Mouse (Mus musculus) stomach, postnatal 0 days (tissue): ENCODE measurements around the gene Tnfrsf17. TPM values are rescaled to one million over a fixed set of nuclear protein-coding genes. Genes with fewer than 3 reads are reported as not detected.

Experiments
- ATAC-seq: fragments of 200-750 bp; cut with Nextera tagmentation; 2 replicates; pipeline ENCODE4 v1.8.0; 2017; ENCODE audit not compliant: low FRiP score, low TSS enrichment
- DNase-seq: peaks from one replicate; pipeline ENCODE4 v3.0.0-alpha.2; 2016; ENCODE audit warnings: low spot score
- H3K27ac ChIP-seq: fragments of 300-500 bp; sonication (generic); replicated peaks from 2 replicates; pipeline ENCODE4 v1.5.1; 2014; ENCODE audit warnings: mild to moderate bottlenecking, control low read depth
- H3K27me3 ChIP-seq: fragments of 300-500 bp; sonication (generic); 2 replicates; pipeline ENCODE4 v1.6.1; 2014; ENCODE audit warnings: low read length; ENCODE audit not compliant: control insufficient read depth, insufficient read depth
- H3K36me3 ChIP-seq: fragments of 300-500 bp; sonication (generic); 2 replicates; pipeline ENCODE4 v1.6.1; 2014; ENCODE audit warnings: low read length, mixed read lengths; ENCODE audit not compliant: control insufficient read depth, insufficient read depth
- H3K4me1 ChIP-seq: fragments of 300-500 bp; sonication (generic); replicated peaks from 2 replicates; pipeline ENCODE4 v1.6.1; 2014; ENCODE audit warnings: antibody characterized with exemption; ENCODE audit not compliant: control insufficient read depth, insufficient read depth
- H3K4me2 ChIP-seq: fragments of 300-500 bp; sonication (generic); replicated peaks from 2 replicates; pipeline ENCODE4 v1.6.1; 2014; ENCODE audit warnings: low read depth, mild to moderate bottlenecking, control low read depth, moderate library complexity
- H3K4me3 ChIP-seq: fragments of 300-500 bp; sonication (generic); 2 replicates; pipeline ENCODE4 v1.5.1; 2014; ENCODE audit warnings: low read depth, low read length, control low read depth
- H3K9ac ChIP-seq: fragments of 300-500 bp; sonication (generic); 2 replicates; pipeline ENCODE4 v1.6.1; 2014; ENCODE audit warnings: mild to moderate bottlenecking, low read length, control low read depth, mixed read lengths
- H3K9me3 ChIP-seq: fragments of 300-500 bp; sonication (generic); 2 replicates; pipeline ENCODE4 v1.6.1; 2016; ENCODE audit warnings: low read length; ENCODE audit not compliant: control insufficient read depth
- CTCF ChIP-seq: IDR thresholded peaks from 2 replicates; pipeline ENCODE4 v1.5.1; 2016; ENCODE audit warnings: antibody characterized with exemption, low read depth, mild to moderate bottlenecking, moderate library complexity
- EP300 ChIP-seq: optimal IDR thresholded peaks from 2 replicates; pipeline ENCODE3; 2016; ENCODE audit warnings: antibody characterized with exemption
- WGBS: fragments of 180-500 bp; shearing (Covaris S2); extraction: QIAGEN DNeasy Blood & Tissue Kit; methylation state at CpG from one replicate; pipeline ENCODE4 v1.1.7; 2014; 5-methylcytosine and 5-hydroxymethylcytosine counted together
- polyA plus RNA-seq: library from polyadenylated mRNA; unstranded; fragments of >200 nt; fragmentation: Nextera tagmentation; extraction: Ambion mirVana; gene quantifications from 2 replicates; pipeline ENCODE4 v1.2.1, GENCODE M21; 2015

Tnfrsf17 gene
- polyA plus RNA-seq, 1 experiment from 2014 or later: 0.12 TPM

DNA sequence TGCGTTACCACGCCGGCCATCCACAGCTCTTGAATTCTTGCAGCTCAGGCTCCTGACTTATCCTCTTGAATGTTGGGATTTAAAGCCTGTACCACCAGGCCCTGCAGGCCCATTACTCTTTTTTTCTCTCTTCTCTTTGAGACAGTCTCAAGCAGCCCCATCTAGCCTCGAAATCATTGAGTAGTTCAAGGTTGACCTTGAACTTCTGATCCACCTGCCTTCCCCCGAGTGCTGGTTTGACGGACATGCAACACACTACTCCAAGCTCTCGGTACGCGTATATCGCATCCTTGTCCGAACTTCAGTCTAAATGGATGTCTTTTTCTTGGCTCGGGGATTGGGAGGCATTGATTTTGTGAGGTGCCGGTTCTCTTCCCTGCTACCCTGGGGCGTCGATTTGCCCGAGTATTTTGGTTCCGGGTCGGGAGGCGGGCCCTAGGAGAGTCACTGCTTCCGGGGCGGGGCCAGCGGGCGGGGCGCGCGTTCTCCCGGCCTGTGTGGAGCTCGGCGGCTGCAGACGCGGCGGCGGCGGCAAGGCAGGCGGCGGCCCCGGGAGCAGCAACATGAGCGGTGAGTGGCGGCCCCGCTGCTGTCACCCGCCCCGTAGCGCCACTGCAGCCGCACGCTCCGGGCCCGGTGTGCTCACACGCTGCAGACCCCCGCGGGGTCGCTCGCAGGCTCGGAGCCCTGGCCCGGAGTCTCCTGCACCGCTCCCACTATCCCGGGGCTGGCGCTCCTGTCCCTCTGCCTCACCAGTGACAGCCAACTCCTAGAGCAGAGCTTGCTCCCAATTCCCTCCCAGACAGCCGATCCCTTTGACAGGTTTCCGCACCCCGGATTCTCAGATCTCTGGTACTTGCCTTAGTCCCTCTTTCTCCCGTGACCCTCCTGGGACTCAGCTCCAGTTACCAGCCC lies 9.1 kb downstream of the Tnfrsf17 start, which contains the start of gene Snx29:
Gene Snx29, plus strand, starts transcription at position 500 of the 915 bp plus-strand sequence.
- peak within 1 kb of the TSS; percentile 82 for H3K9ac ChIP-seq
- H3K27ac ChIP-seq: peak within 1 kb of the TSS; percentile 91
- 4% methylated on average over 59 of the region's 61 CpGs for WGBS
- H3K4me1 ChIP-seq: 0 out of 2 replicates have a peak, but pooled peaks cover 2% of the 10 kb centered on the region
- DNase-seq: peak; percentile 98
- H3K4me3 ChIP-seq: peak within 1 kb of the TSS; percentile 82
- peak within 1 kb of the TSS; percentile 97 for H3K4me2 ChIP-seq
- TF ChIP-seq EP300 (no peak), CTCF (0 out of 2 replicates have a peak, but pooled peaks have one; percentile 13)
- H3K9me3 ChIP-seq: no peaks in the 10 kb centered on the region
- no peaks in the 10 kb centered on the region for H3K27me3 ChIP-seq
- H3K36me3 ChIP-seq: no peaks in the 10 kb centered on the region
- peak; percentile 98 for ATAC-seq

DNA sequence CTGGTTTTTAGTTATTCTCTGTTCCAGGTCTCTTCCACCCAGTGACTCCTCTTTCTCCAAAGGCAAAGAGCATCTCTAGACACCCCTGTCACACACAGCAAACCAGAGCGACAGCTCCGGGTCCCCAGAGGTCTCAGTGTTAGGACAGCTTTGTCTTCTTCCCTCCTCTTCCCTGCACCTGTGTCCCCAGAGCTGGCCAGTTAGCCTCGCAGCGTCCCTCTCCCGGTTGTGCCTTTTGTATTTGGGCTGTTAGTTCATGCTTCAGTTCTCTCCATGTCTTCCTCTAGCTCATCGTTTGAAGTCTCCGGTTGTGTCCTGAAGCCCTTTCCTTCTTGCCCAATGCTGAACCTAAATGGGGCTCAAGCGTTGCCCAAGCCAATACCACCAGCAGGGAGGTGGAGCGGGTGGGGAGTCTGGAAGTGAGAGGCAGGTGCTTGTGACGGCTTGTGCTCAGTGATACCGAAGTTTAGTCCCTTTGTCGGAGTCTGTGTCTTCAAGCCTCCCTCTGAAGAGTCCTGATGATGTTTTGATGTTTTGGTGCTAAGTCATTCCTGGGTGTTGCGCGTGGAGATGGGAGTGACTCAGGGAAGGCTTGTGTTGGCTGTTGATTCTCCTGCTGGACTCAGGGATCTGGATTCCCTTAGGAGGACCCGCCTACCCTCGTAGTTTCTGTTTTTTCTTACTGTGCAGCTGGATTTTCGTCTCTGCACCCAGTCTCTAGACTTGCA lies 9.9 kb downstream of the Tnfrsf17 start:
- H3K36me3 ChIP-seq: no peaks in the 10 kb centered on the region
- DNase-seq (peak; percentile 42), ATAC-seq (peak; percentile 30)
- TF ChIP-seq CTCF: no peak
- no peak for TF ChIP-seq EP300
- 2% methylated on average over 17 of the region's 17 CpGs for WGBS
- H3K9ac ChIP-seq: peak overlapping the region; percentile 82
- peak overlapping the region; percentile 82 for H3K4me3 ChIP-seq
- no peaks in the 10 kb centered on the region for H3K27me3 ChIP-seq
- peak overlapping the region; percentile 91 for H3K27ac ChIP-seq
- peak overlapping the region; percentile 97 for H3K4me2 ChIP-seq
- H3K9me3 ChIP-seq: no peaks in the 10 kb centered on the region
- H3K4me1 ChIP-seq: 0 out of 2 replicates have a peak, but pooled peaks cover 2% of the 10 kb centered on the region

DNA sequence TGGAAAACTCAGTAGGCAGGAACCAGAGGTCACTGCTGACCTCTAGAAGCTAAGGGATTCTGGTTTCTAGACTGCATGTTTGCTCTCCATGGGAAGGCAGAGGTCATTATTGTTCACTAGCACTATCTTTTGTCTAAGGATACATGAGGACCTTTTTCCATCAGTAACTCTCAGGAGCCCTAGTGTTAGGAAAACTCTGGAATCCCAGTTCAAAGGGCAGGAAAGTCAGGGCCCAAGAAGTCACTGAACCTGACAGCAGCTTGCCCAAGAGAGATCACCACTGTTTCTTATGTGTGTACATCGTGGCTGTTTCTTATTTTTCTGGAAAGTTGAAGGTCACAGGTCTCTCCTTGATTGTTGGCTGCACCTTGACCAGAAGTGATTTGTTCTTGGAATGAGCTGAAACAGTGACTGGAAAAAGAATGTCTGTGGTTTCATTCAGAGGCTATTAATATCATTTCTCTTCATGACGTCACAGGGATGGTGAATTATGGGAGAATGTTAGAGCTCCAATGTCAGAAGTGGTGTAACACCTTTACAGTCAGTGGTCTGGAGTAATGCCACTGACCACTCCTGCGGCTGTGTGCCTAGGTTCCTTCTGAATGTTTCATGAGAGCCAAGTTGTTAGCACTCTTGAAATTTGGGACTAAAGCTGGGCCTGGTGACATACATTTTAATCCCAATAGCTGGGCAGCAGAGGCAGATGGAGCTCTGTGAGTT lies 16.6 kb downstream of the Tnfrsf17 start:
- ATAC-seq (no peak), DNase-seq (no peak)
- Histone ChIP-seq H3K4me1 (no peaks in the 10 kb centered on the region), H3K27ac (no peak overlapping the region), H3K4me3 (no peak overlapping the region), H3K27me3 (no peaks in the 10 kb centered on the region), H3K36me3 (no peaks in the 10 kb centered on the region), H3K9me3 (no peaks in the 10 kb centered on the region), H3K4me2 (no peak overlapping the region), H3K9ac (no peak overlapping the region)
- TF ChIP-seq EP300 (no peak), CTCF (no peak)
- 84% methylated on average over 3 of the region's 3 CpGs for WGBS

DNA sequence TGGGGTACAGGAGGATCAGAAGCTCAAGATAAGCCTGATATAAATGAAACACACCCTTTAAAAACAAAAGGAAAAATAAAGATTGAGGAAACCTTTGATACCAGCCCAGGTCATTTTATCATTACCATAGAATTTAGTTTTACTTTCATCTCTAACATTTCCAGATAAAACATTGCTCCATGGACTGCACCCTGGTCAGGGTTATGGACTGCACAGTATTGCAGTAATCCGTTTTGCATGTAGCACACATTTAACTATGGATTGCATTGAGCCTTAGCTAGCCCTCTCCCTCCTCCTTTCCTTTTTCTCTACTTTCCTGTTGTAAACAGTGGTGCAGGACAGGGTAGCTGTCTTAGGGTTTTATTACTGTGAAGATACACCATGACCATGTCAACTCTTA lies 17.4 kb downstream of the Tnfrsf17 start:
- Histone ChIP-seq H3K27ac (no peak overlapping the region), H3K4me3 (no peak overlapping the region), H3K4me2 (no peak overlapping the region), H3K9ac (no peak overlapping the region), H3K4me1 (no peaks in the 10 kb centered on the region), H3K27me3 (no peaks in the 10 kb centered on the region), H3K36me3 (no peaks in the 10 kb centered on the region), H3K9me3 (no peaks in the 10 kb centered on the region)
- TF ChIP-seq CTCF (no peak), EP300 (no peak)
- ATAC-seq: no peak
- DNase-seq: no peak
- 59% methylated on average over 1 of the region's 1 CpGs for WGBS

DNA sequence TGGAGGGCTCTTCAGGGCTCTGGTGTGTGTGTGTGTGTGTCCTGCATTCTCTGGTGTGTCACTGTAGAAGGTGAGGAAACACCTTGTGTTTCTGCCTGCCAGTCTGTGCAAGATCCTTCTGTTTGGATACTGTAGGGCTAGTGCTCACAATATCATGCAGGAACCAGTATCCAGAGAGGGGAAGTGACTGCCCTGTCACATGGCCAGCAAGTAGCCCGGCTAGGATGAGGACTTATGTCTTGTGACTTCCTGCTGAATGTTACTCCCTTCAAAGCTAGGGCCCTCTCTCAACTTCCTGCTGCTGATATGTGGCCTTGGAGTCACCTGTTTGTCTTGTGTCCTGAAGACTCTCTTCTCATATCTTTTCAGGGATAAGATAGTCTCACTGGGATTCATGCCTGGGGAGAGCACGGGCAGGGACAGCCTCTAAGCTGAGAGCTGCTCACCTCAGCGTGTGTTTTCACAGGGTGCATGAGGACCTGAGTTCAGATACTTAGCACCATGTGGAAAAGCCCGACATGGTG lies 29.7 kb downstream of the Tnfrsf17 start:
- 82% methylated on average over 4 of the region's 4 CpGs for WGBS

More for the DNA sequence above, 29.7 kb downstream of the Tnfrsf17 start:
- TF ChIP-seq EP300: no peak
- no peak for TF ChIP-seq CTCF
- DNase-seq (no peak), ATAC-seq (peak; percentile 67)
- Histone ChIP-seq H3K36me3 (no peaks in the 10 kb centered on the region), H3K4me3 (no peak overlapping the region), H3K4me2 (no peak overlapping the region), H3K9me3 (no peaks in the 10 kb centered on the region), H3K27ac (no peak overlapping the region), H3K27me3 (no peaks in the 10 kb centered on the region), H3K4me1 (no peaks in the 10 kb centered on the region), H3K9ac (no peak overlapping the region)
